Mouse (Mus musculus): ENCODE results near the gene Mbnl2.

- TF ChIP-seq FLI1 (IDR thresholded peaks at IDR 0.05; ENCODE audit: low read length) (no peak), GATA1 (IDR thresholded peaks at IDR 0.05; ENCODE audit: borderline replicate concordance, low read length) (no peak)
Observed at GRCm38 (mm10) chr14:120434831-120435230, 159.4 kb downstream of the Mbnl2 start.

Measured in megakaryocyte, embryonic 14.5 days (primary cell).